Mouse (Mus musculus) cortical plate, adult 2 months (tissue): ENCODE results near the gene St8sia1.

Experiments used
- CTCF ChIP-seq: fragments of 200-500 bp; IDR thresholded peaks from 2 replicates; pipeline ENCODE4 v1.5.1; 2011; ENCODE audit warnings: mild to moderate bottlenecking, control low read depth, low read length; ENCODE audit not compliant: insufficient read depth; ENCODE audit errors: extremely low read depth
- POLR2A ChIP-seq: fragments of 200-500 bp; IDR thresholded peaks from 2 replicates; pipeline ENCODE4 v1.6.1; 2011; ENCODE audit warnings: mild to moderate bottlenecking, low read length, control low read depth; ENCODE audit not compliant: insufficient read depth; ENCODE audit errors: extremely low read depth

- TF ChIP-seq CTCF: no peak
- no peak for TF ChIP-seq POLR2A
Observed at GRCm38 (mm10) chr6:142799704-142800374, 164.4 kb downstream of the St8sia1 start.
